Mouse (Mus musculus) monocyte, adult 2 months (primary cell): ENCODE measurements around the gene Vmn2r14.
"Not testable (repeated sequence)": the region's sequence is repeated elsewhere in the genome, so short reads cannot be mapped to it uniquely, and the experiment has no call there.

Source experiments
- DNase-seq, 2 experiments: peaks; one replicate each; pipeline ENCODE4 v3.0.0; 2022; ENCODE audit warnings: low spot score in 2 of 2, low read depth in 1 of 2

Vmn2r14 gene

DNA sequence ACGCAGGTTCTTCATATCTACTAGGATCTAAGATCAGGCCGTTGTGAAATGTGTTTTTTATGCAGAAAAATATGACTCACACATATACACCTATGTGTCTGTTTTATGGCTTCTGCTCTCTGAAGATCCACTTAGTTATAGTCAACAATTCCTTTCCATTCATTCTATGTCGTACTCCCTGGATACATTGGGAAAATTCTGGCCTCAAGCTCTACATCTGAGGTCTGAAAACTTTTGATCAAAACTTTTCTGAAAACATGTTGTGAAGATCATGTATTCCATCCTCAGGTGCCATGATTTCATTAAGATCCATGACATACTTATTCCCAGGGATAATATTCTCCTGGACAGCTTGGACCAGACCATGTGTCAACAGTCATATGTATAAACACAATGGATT, at the start of gene Vmn2r14:
Gene Vmn2r14 (minus strand): TSS at position 101 of the 400 bp plus-strand sequence.
- DNase-seq = no peak

DNA sequence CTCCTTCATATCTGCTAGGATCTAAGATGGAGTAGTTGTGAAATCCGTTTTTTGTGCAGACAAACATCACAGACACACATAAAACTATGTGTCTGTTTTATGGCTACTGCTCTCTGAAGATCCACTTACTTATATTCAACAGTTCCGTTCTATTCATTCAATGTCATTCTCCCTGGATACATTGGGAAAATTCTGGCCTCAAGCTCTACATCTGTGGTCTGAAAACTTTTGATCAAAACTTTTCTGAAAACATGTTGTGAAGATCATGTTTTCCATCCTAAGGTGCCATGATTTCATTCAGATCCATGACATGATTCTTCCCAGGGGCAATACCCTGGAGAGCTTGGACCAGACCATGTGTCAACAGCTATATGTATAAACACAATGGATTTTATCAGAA, 32.4 kb downstream of the Vmn2r14 start, which contains the start of gene Vmn2r13:
Gene Vmn2r13 (minus strand): TSS at position 101 of the 400 bp plus-strand sequence.
- not testable (repeated sequence) for DNase-seq

DNA sequence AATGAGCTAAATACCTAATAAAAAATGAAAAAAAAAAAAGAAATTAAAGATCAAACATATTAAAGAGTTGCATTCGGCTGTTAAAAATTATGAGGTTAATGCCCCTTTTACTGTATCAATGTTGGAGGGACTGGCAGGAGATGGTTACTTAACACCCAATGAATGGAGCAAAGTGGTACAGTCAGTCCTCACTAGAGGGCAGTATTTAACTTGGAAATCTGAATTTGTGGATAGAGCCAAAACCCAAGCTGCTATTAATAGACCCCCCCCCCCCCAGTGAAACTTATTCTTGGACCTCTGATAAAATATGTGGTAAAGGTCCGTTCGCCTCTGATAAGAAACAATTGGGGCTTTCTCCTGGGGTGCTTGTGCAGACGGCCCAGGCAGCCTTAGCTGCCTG, 57.7 kb downstream of the Vmn2r14 start:
- DNase-seq = not testable (repeated sequence)
